Mouse (Mus musculus) liver, embryonic 18 days (tissue): ENCODE data around the gene Sall4. TPM values are rescaled to one million over a fixed set of nuclear protein-coding genes. Genes with fewer than 3 reads are reported as not detected.

ENCODE experiments used
- polyA plus RNA-seq: library from polyadenylated mRNA; depleted of rRNA; stranded (reverse); fragments of >200 nt; gene quantifications from 2 replicates; pipeline ENCODE4 v1.2.3, GENCODE M21; 2012; rRNA removed

Gene Sall4
- polyA plus RNA-seq, result 2.0 and 2.4 TPM in 2 replicates

GRCm38 (mm10) chr2:168767582-168767981, at the start of gene Sall4:
Gene Sall4 (minus strand): TSS chr2:168767943.

GRCm38 (mm10) chr2:168742059-168742627, 25.6 kb downstream of the Sall4 start, which contains the start of gene Atp9a:
Gene Atp9a (minus strand): TSS chr2:168742409.

Other genes with a start within 250 kb of the Sall4 start
- 0.15 and 0.16 TPM in 2 replicates for gene Nfatc2, start 166.3 kb downstream of the Sall4 start, polyA plus RNA-seq
- gene Atp9a, start 25.5 kb downstream of the Sall4 start, polyA plus RNA-seq, result 7.1 and 8.3 TPM in 2 replicates
- gene Zfp64, start 187.6 kb upstream of the Sall4 start, polyA plus RNA-seq, result 6.9 and 7.5 TPM in 2 replicates